Mouse (Mus musculus) kidney, adult 2 months (tissue): ENCODE measurements at regions not wholly inside any gene's neighbourhood (a gene's known extent, or its start where the extent isn't known, plus 50 kb on each side); places are given as distances from the start of the nearest gene placed in this dataset.

ENCODE experiments used
- DNase-seq: peaks from one replicate; pipeline ENCODE4 v3.0.0; 2021
- H3K27ac ChIP-seq: fragments of 200-500 bp; 2 replicates; pipeline ENCODE4 v1.5.1; 2012; ENCODE audit warnings: low read depth, low read length, control low read depth, inconsistent platforms; ENCODE audit not compliant: insufficient read depth
- H3K27me3 ChIP-seq: fragments of 200-500 bp; replicated peaks from 2 replicates; pipeline ENCODE4 v1.6.1; 2012; ENCODE audit warnings: mild to moderate bottlenecking, moderate library complexity, low read length, inconsistent platforms; ENCODE audit not compliant: control insufficient read depth, insufficient read depth
- H3K36me3 ChIP-seq: fragments of 200-500 bp; 2 replicates; pipeline ENCODE4 v1.6.1; 2012; ENCODE audit warnings: mild to moderate bottlenecking, moderate library complexity, low read length, inconsistent platforms; ENCODE audit not compliant: control insufficient read depth, insufficient read depth
- H3K4me1 ChIP-seq: fragments of 200-500 bp; 2 replicates; pipeline ENCODE4 v1.6.1; 2011; ENCODE audit warnings: low read length; ENCODE audit not compliant: control insufficient read depth, insufficient read depth
- H3K4me3 ChIP-seq: fragments of 200-500 bp; 2 replicates; pipeline ENCODE4 v1.5.1; 2011; ENCODE audit warnings: mild to moderate bottlenecking, low read depth, low read length, control low read depth; ENCODE audit not compliant: insufficient read depth
- CTCF ChIP-seq: fragments of 200-500 bp; conservative IDR thresholded peaks from 2 replicates; pipeline ENCODE4 v1.5.1; 2011; ENCODE audit warnings: low read depth, mild to moderate bottlenecking, control low read depth, low read length, moderate library complexity, mixed read lengths; ENCODE audit not compliant: insufficient read depth, insufficient read length
- POLR2A ChIP-seq: fragments of 200-500 bp; IDR thresholded peaks from one replicate; pipeline ENCODE4 v1.6.1; 2011; ENCODE audit warnings: low read depth, low read length, control low read depth
- WGBS: fragments of 180-500 bp; shearing (Covaris S2); methylation state at CpG from one replicate; pipeline ENCODE4 v1.1.7; 2018; 5-methylcytosine and 5-hydroxymethylcytosine counted together

DNA sequence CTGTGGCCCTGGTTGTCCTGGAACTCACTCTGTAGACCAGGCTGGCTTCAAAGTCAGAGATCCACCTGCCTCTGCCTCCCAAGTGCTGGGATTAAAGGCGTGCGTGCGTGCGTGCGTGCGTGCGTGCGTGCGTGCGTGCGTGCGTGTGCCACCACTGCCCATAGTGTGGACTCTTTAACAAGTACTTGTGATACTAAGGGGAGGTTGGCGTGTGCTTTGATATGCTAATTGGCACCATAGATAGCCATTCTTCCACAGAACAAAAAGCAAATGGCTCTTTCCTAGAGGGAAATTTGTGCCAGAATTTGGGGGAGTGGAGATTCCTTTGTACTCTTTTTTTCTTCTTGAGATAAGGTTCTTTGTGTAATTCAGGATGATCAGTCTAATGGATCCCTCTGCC lies 91.3 kb upstream of the Nr5a2 start:
- H3K36me3 ChIP-seq: no peaks in the 10 kb centered on the region
- no peak overlapping the region for H3K4me3 ChIP-seq
- no peak overlapping the region for H3K27ac ChIP-seq
- no peak for TF ChIP-seq CTCF
- TF ChIP-seq POLR2A: no peak
- H3K4me1 ChIP-seq: no peaks in the 10 kb centered on the region
- no peaks in the 10 kb centered on the region for H3K27me3 ChIP-seq
- no peak for DNase-seq
- 96% methylated on average over 13 of the region's 13 CpGs for WGBS

- TF ChIP-seq CTCF (no peak), POLR2A (no peak)
- Histone ChIP-seq H3K4me3 (no peak overlapping the region), H3K36me3 (no peaks in the 10 kb centered on the region), H3K4me1 (no peaks in the 10 kb centered on the region), H3K27me3 (no peaks in the 10 kb centered on the region), H3K27ac (no peak overlapping the region)
- 82% methylated on average over 6 of the region's 6 CpGs for WGBS
- DNase-seq: no peak
Observed at GRCm38 (mm10) chr1:137044076-137044475, 83.8 kb upstream of the Nr5a2 start.

DNA sequence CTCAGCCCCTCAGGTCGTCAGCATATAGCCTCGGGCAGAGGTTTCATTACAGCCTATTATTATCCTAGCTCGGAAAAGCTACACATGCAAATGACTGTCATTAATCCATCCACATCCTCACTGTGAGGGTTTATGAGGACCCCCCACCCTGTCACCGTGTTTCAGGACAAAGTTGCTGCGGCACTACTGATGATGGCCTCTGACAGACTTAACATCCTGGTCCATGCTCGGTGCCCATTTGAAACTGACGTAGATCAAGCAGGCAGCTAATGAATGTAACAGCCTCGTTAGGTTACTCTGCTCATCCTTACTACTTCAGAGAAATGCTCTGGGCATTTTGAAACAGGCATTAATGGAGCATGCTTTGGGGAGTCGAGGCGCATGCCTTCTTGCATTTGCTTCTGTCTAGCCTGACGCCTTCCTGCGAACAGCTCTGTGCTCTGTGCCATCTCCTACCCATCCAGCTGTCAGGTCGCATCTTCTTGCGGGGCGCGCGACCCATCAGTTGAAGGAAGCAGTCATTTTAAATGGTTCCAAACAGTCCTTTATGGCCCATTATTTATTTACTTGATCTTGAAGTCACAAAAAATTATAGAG lies 82.3 kb upstream of the Nr5a2 start:
- no peak for DNase-seq
- H3K4me1 ChIP-seq: no peaks in the 10 kb centered on the region
- H3K27me3 ChIP-seq: no peaks in the 10 kb centered on the region
- no peaks in the 10 kb centered on the region for H3K36me3 ChIP-seq
- no peak overlapping the region for H3K27ac ChIP-seq
- TF ChIP-seq POLR2A (no peak), CTCF (no peak)
- H3K4me3 ChIP-seq: no peak overlapping the region
- WGBS: 74% methylated on average over 17 of the region's 17 CpGs

GRCm38 (mm10) chr1:137040898-137041297 lies 80.7 kb upstream of the Nr5a2 start:
- DNase-seq: no peak
- H3K27me3 ChIP-seq: no peaks in the 10 kb centered on the region
- H3K27ac ChIP-seq: no peak overlapping the region
- no peaks in the 10 kb centered on the region for H3K36me3 ChIP-seq
- H3K4me3 ChIP-seq: no peak overlapping the region
- TF ChIP-seq CTCF: no peak
- TF ChIP-seq POLR2A: no peak
- no peaks in the 10 kb centered on the region for H3K4me1 ChIP-seq
- WGBS: 64% methylated on average over 8 of the region's 8 CpGs

DNA sequence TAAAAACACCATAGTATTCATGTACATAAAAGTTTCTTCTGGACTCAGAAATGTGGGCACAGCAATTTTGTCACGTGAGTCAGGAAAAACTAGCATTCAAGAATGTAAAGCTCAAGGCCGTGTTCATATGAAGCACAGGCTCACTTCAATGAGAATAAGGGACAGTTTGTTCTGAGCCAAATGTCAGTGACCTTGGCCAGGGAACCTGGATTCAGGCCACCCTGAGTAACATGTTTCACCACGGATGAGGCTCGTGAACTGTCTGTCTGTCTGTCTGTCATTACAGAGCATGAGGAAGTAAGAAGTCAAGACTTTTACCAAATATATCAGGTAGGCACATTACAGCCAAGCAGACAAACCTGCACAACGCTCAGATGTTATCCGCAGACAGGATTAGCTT lies 74.3 kb upstream of the Nr5a2 start:
- no peak overlapping the region for H3K4me3 ChIP-seq
- 88% methylated on average over 6 of the region's 6 CpGs for WGBS
- no peak for DNase-seq
- H3K27ac ChIP-seq: no peak overlapping the region
- no peak for TF ChIP-seq POLR2A
- TF ChIP-seq CTCF: no peak
- H3K4me1 ChIP-seq: no peaks in the 10 kb centered on the region
- no peaks in the 10 kb centered on the region for H3K27me3 ChIP-seq
- H3K36me3 ChIP-seq: no peaks in the 10 kb centered on the region

DNA sequence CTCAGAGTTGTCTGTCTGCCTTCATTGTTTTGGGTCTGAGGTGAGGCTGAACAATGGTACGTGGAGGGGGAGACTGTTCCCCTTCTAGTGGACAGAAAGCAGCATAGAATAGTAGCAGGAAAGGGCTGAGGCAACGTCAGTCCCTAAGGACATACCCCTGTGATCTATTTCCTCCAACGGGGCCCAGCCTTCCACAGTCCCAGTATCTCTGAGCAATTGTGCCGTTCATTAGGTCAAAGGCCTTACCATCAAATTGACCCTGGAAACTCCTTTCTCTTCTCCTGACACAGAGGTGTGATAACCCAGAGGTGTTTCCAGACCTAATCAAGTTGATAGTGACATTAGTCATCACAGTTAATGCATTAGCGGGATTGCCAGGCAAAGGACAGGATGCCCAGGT lies 73.4 kb upstream of the Nr5a2 start:
- WGBS: 54% methylated on average over 5 of the region's 5 CpGs
- Histone ChIP-seq H3K4me1 (no peaks in the 10 kb centered on the region), H3K36me3 (no peaks in the 10 kb centered on the region), H3K4me3 (no peak overlapping the region), H3K27me3 (no peaks in the 10 kb centered on the region), H3K27ac (no peak overlapping the region)
- no peak for DNase-seq
- TF ChIP-seq POLR2A: no peak
- TF ChIP-seq CTCF: no peak

- H3K36me3 ChIP-seq: no peaks in the 10 kb centered on the region
- DNase-seq: no peak
Observed at GRCm38 (mm10) chr1:137023706-137024105, 63.5 kb upstream of the Nr5a2 start.

More at GRCm38 (mm10) chr1:137023706-137024105, 63.5 kb upstream of the Nr5a2 start:
- H3K4me3 ChIP-seq: no peak overlapping the region
- 88% methylated on average over 6 of the region's 6 CpGs for WGBS
- no peaks in the 10 kb centered on the region for H3K4me1 ChIP-seq
- H3K27ac ChIP-seq: no peak overlapping the region
- H3K27me3 ChIP-seq: no peaks in the 10 kb centered on the region
- no peak for TF ChIP-seq POLR2A
- TF ChIP-seq CTCF: no peak
